Mouse (Mus musculus): ENCODE measurements around the gene Cdsn. TPM values are rescaled to one million over a fixed set of nuclear protein-coding genes. Genes with fewer than 3 reads are reported as not detected.

Gene Cdsn
- polyA plus RNA-seq, 1 experiment from 2014 or later = 106 TPM

DNA sequence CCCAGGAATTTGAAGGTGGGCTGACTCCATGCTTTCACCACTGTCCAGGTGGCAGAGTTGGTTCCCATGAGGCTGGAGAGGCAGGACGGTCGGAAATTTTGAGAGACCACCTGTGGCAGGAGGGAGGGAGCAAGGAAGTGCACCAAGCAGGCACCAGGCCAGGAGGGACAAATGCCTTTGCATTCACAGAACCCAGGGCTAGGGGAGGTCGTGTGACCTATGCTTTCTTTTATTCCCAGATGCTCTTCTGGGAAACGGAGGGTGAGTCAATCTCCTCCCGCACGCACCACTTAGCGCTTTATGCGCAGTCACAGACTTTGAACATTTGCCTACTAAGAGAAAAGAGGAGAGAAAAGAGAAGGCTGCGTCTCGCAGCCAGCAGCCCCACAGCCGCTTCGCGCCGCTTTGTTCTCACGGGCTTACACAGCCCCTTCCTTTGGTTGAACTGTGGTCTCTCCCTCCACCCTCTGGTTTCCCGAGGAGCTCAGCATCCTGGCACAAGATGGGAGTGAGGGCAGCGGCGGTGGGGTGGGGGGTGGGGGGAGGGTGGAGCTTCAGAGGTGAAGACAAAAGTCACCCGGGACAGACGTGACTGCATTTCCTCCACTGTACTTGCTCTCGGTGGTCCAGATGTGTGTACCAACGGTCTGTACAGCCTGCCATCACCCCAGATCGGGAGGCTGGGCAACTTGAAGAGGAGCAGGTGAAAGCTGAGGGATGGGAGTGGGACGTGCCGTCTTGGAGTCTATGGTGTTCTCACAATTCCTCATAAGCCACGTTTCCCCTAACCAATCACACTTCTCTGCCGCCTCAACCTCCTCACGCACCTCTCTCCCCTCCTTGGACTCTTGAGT lies 17.4 kb downstream of the Cdsn start:
- Histone ChIP-seq H3K27me3 (ENCODE audit: control insufficient read depth, insufficient read depth, low read length) (no peaks in the 10 kb centered on the region), H3K4me2 (replicated peaks; ENCODE audit: low read depth) (peak overlapping the region; percentile 44), H3K4me3 (ENCODE audit: low read depth, low read length) (peak overlapping the region; percentile 21; the same call in 1 of the 2 replicates), H3K36me3 (ENCODE audit: control insufficient read depth, insufficient read depth, low read length) (no peaks in the 10 kb centered on the region), H3K27ac (replicated peaks) (no peak overlapping the region), H3K9me3 (ENCODE audit: control insufficient read depth, low read length) (no peaks in the 10 kb centered on the region), H3K9ac (ENCODE audit: low read length) (0 out of 2 replicates have a peak overlapping the region, but pooled peaks have one; percentile 27), H3K4me1 (replicated peaks; ENCODE audit: control insufficient read depth, insufficient read depth) (no peaks in the 10 kb centered on the region)
- DNase-seq (ENCODE audit: low spot score) (peak; percentile 18), ATAC-seq (ENCODE audit: low FRiP score, low TSS enrichment) (peak; percentile 38; the same call in 1 of the 2 replicates)
- TF ChIP-seq CTCF (IDR thresholded peaks at IDR 0.05; ENCODE audit: low read depth) = no peak
- TF ChIP-seq EP300 (optimal IDR thresholded peaks at IDR 0.05) = no peak
- WGBS = 8% methylated on average over 28 of the region's 28 CpGs

GRCm38 (mm10) chr17:35570836-35571235 lies 18.9 kb downstream of the Cdsn start:
- TF ChIP-seq EP300 (optimal IDR thresholded peaks at IDR 0.05) (no peak), CTCF (IDR thresholded peaks at IDR 0.05; ENCODE audit: low read depth) (no peak)
- no peak for ATAC-seq (ENCODE audit: low FRiP score, low TSS enrichment)
- Histone ChIP-seq H3K4me2 (replicated peaks; ENCODE audit: low read depth) (no peak overlapping the region), H3K9ac (ENCODE audit: low read length) (no peak overlapping the region), H3K4me1 (replicated peaks; ENCODE audit: control insufficient read depth, insufficient read depth) (no peaks in the 10 kb centered on the region), H3K27me3 (ENCODE audit: control insufficient read depth, insufficient read depth, low read length) (no peaks in the 10 kb centered on the region), H3K36me3 (ENCODE audit: control insufficient read depth, insufficient read depth, low read length) (no peaks in the 10 kb centered on the region), H3K9me3 (ENCODE audit: control insufficient read depth, low read length) (no peaks in the 10 kb centered on the region), H3K4me3 (ENCODE audit: low read depth, low read length) (no peak overlapping the region), H3K27ac (replicated peaks) (no peak overlapping the region; the same call in 1 of the 2 replicates)
- 58% methylated on average over 14 of the region's 14 CpGs for WGBS
- DNase-seq (ENCODE audit: low spot score) = no peak

DNA sequence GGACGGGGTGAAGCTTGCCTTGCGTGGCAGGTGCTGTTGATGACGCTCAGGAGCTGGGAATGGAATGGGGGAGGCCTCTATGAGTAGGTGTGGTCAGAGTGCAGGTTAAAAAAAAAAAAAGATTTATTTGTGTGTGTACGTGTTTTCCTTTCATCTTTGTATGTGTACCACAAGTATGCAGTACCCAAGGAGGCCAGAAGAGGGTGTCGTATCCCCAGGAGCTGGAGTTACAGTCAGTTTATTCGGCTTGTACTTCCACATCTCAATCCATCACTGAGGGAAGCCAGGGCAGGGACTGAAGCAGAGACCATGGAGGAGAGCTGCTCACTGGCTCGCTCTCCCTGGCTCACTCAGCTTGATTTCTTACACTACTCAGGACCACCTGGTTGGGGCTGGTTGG lies 19.5 kb downstream of the Cdsn start:
- no peak overlapping the region for H3K9ac ChIP-seq (ENCODE audit: low read length)
- no peak for ATAC-seq (ENCODE audit: low FRiP score, low TSS enrichment)
- WGBS = 95% methylated on average over 7 of the region's 7 CpGs

GRCm38 (mm10) chr17:35578211-35578610 lies 26.3 kb downstream of the Cdsn start:
- H3K4me3 ChIP-seq (ENCODE audit: low read depth, low read length) = no peak overlapping the region
- H3K9ac ChIP-seq (ENCODE audit: low read length) = no peak overlapping the region
- DNase-seq (ENCODE audit: low spot score) (peak; percentile 87), ATAC-seq (ENCODE audit: low FRiP score, low TSS enrichment) (peak; percentile 68)
- H3K4me2 ChIP-seq (replicated peaks; ENCODE audit: low read depth) = no peak overlapping the region
- no peaks in the 10 kb centered on the region for H3K36me3 ChIP-seq (ENCODE audit: control insufficient read depth, insufficient read depth, low read length)
- 16% methylated on average over 6 of the region's 6 CpGs for WGBS
- H3K27ac ChIP-seq (replicated peaks) = no peak overlapping the region
- no peaks in the 10 kb centered on the region for H3K27me3 ChIP-seq (ENCODE audit: control insufficient read depth, insufficient read depth, low read length)
- H3K9me3 ChIP-seq (ENCODE audit: control insufficient read depth, low read length) = no peaks in the 10 kb centered on the region
- TF ChIP-seq EP300 (optimal IDR thresholded peaks at IDR 0.05) = no peak
- peak; percentile 100 for TF ChIP-seq CTCF (IDR thresholded peaks at IDR 0.05; ENCODE audit: low read depth)
- H3K4me1 ChIP-seq (replicated peaks; ENCODE audit: control insufficient read depth, insufficient read depth) = no peaks in the 10 kb centered on the region

More for the DNA sequence above, 19.5 kb downstream of the Cdsn start:
- H3K4me2 ChIP-seq (replicated peaks; ENCODE audit: low read depth) = no peak overlapping the region
- H3K4me3 ChIP-seq (ENCODE audit: low read depth, low read length) = no peak overlapping the region
- H3K9me3 ChIP-seq (ENCODE audit: control insufficient read depth, low read length) = no peaks in the 10 kb centered on the region
- no peaks in the 10 kb centered on the region for H3K36me3 ChIP-seq (ENCODE audit: control insufficient read depth, insufficient read depth, low read length)
- no peaks in the 10 kb centered on the region for H3K27me3 ChIP-seq (ENCODE audit: control insufficient read depth, insufficient read depth, low read length)
- no peak for DNase-seq (ENCODE audit: low spot score)
- H3K27ac ChIP-seq (replicated peaks) = no peak overlapping the region
- no peaks in the 10 kb centered on the region for H3K4me1 ChIP-seq (replicated peaks; ENCODE audit: control insufficient read depth, insufficient read depth)
- peak; percentile 21; the same call in 1 of the 2 replicates for TF ChIP-seq CTCF (IDR thresholded peaks at IDR 0.05; ENCODE audit: low read depth)
- TF ChIP-seq EP300 (optimal IDR thresholded peaks at IDR 0.05) = no peak

- H3K9me3 ChIP-seq (ENCODE audit: control insufficient read depth, low read length) = no peaks in the 10 kb centered on the region
- no peaks in the 10 kb centered on the region for H3K4me1 ChIP-seq (replicated peaks; ENCODE audit: control insufficient read depth, insufficient read depth)
- H3K27ac ChIP-seq (replicated peaks) = no peak overlapping the region
- 89% methylated on average over 1 of the region's 1 CpGs for WGBS
- H3K36me3 ChIP-seq (ENCODE audit: control insufficient read depth, insufficient read depth, low read length) = no peaks in the 10 kb centered on the region
- DNase-seq (ENCODE audit: low spot score) = no peak
- ATAC-seq (ENCODE audit: low FRiP score, low TSS enrichment) = no peak
- TF ChIP-seq EP300 (optimal IDR thresholded peaks at IDR 0.05) (no peak), CTCF (IDR thresholded peaks at IDR 0.05; ENCODE audit: low read depth) (peak; percentile 80)
- no peak overlapping the region for H3K9ac ChIP-seq (ENCODE audit: low read length)
- no peak overlapping the region for H3K4me3 ChIP-seq (ENCODE audit: low read depth, low read length)
- H3K27me3 ChIP-seq (ENCODE audit: control insufficient read depth, insufficient read depth, low read length) = no peaks in the 10 kb centered on the region
- H3K4me2 ChIP-seq (replicated peaks; ENCODE audit: low read depth) = no peak overlapping the region
These were observed 31.0 kb downstream of the Cdsn start for GRCm38 (mm10) chr17:35582900-35583299.
